In genomic region chr1:82605856-82606255, GRCm38 (mm10) we compare ENCODE assay signal across 33 mouse cellular contexts. TPM values are rescaled to one million over a fixed set of nuclear protein-coding genes. Genes with fewer than 3 reads are reported as not detected.
DNase-seq lines count a peak whose midpoint lies in the region; ATAC-seq lines count a peak whose summit lies in the region.
"Had no signal": no experiment of that assay in that cellular context is flagged by ENCODE, and none has a peak within 500 bp of the region (broad histone marks: within the 10 kb centered on the region; RNA-seq: fewer than 3 reads in every experiment).

No protein-coding gene starts in this region.

- DNase-seq in kidney, adult 11 months = peak; percentile 81
- DNase-seq in kidney, adult 18-20 months = peak; percentile 61
- peak; percentile 89 for DNase-seq in kidney, adult 9 months
- DNase-seq in kidney, postnatal 14 days = peak; percentile 75
- no peak for DNase-seq in heart, postnatal 14 days
- DNase-seq in adrenal gland, postnatal 4 days (ENCODE audit: low spot score in 2 of 2) = no peak
- DNase-seq: adrenal gland, adult 2 months; adrenal gland, postnatal 36 days; cerebellum, adult 2 months; cerebellum, postnatal 25 days; embryo, embryonic 11 days; heart, postnatal 36 days; layer of hippocampus, adult 9-11 months; lung, embryonic 14.5 days; lung, postnatal 14 days; right cerebral cortex, adult 18-20 months; thymus, adult 18-20 months; thymus, postnatal 25 days had no signal

- no peaks in the 10 kb centered on the region for H3K27me3 ChIP-seq in kidney, embryonic 14.5 days (ENCODE audit: control insufficient read depth, insufficient read depth, low read length)
- H3K27me3 ChIP-seq: embryonic facial prominence, embryonic 13.5 days; heart, embryonic 15.5 days; limb, embryonic 15.5 days; liver, embryonic 15.5 days; midbrain, embryonic 15.5 days; neural tube, embryonic 12.5 days had no signal

- H3K9ac ChIP-seq in kidney, embryonic 14.5 days (ENCODE audit: low read depth, low read length) = no peak overlapping the region
- H3K9ac ChIP-seq: embryonic facial prominence, embryonic 13.5 days; heart, embryonic 15.5 days; hindbrain, embryonic 14.5 days; limb, embryonic 15.5 days; liver, embryonic 15.5 days; lung, embryonic 14.5 days; midbrain, embryonic 15.5 days; neural tube, embryonic 12.5 days had no signal

- no peak overlapping the region for H3K4me2 ChIP-seq in kidney, embryonic 14.5 days (replicated peaks; ENCODE audit: low read depth, low read length)
- H3K4me2 ChIP-seq: embryonic facial prominence, embryonic 13.5 days; heart, embryonic 15.5 days; hindbrain, embryonic 14.5 days; limb, embryonic 15.5 days; liver, embryonic 15.5 days; lung, embryonic 14.5 days; midbrain, embryonic 15.5 days; neural tube, embryonic 12.5 days had no signal

- no peak overlapping the region for H3K4me3 ChIP-seq in kidney, embryonic 14.5 days (ENCODE audit: low read length)
- H3K4me3 ChIP-seq: embryonic facial prominence, embryonic 13.5 days; forebrain, embryonic 10.5 days; heart, embryonic 10.5 days; heart, embryonic 15.5 days; limb, embryonic 10.5 days; limb, embryonic 15.5 days; liver, embryonic 15.5 days; midbrain, embryonic 15.5 days; neural tube, embryonic 12.5 days had no signal

- no peaks in the 10 kb centered on the region for H3K4me1 ChIP-seq in kidney, embryonic 14.5 days (ENCODE audit: control insufficient read depth, insufficient read depth, low read length)
- H3K4me1 ChIP-seq: embryonic facial prominence, embryonic 13.5 days; forebrain, embryonic 10.5 days; limb, embryonic 10.5 days; limb, embryonic 15.5 days; liver, embryonic 15.5 days; midbrain, embryonic 15.5 days; neural tube, embryonic 12.5 days had no signal

- no peak overlapping the region for H3K27ac ChIP-seq in kidney, embryonic 14.5 days (ENCODE audit: low read depth, low read length)
- H3K27ac ChIP-seq: embryonic facial prominence, embryonic 13.5 days; forebrain, embryonic 10.5 days; heart, embryonic 10.5 days; heart, embryonic 15.5 days; hindbrain, embryonic 14.5 days; limb, embryonic 10.5 days; limb, embryonic 15.5 days; liver, embryonic 15.5 days; midbrain, embryonic 15.5 days; neural tube, embryonic 12.5 days; stomach, postnatal 0 days had no signal

- intact Hi-C loops in heart, postnatal 14 days (cut with DNase I) = no loop called here

- no peaks in the 10 kb centered on the region for H3K36me3 ChIP-seq in kidney, embryonic 14.5 days (ENCODE audit: control insufficient read depth, insufficient read depth, low read length)
- H3K36me3 ChIP-seq: embryonic facial prominence, embryonic 13.5 days; forebrain, embryonic 10.5 days; heart, embryonic 10.5 days; heart, embryonic 15.5 days; limb, embryonic 10.5 days; limb, embryonic 15.5 days; liver, embryonic 15.5 days; midbrain, embryonic 15.5 days; neural tube, embryonic 12.5 days had no signal

- no peak for ATAC-seq in kidney, embryonic 14.5 days (ENCODE audit: low FRiP score, low TSS enrichment)
- ATAC-seq: CD4-positive, CD25-positive, alpha-beta regulatory T cell, adult 4 months; forebrain, embryonic 16.5 days; inflammation-experienced regulatory T-cells, adult 6 months; midbrain, embryonic 15.5 days had no signal

- H3K9me3 ChIP-seq in kidney, embryonic 14.5 days (ENCODE audit: control insufficient read depth, low read length) = no peaks in the 10 kb centered on the region
- H3K9me3 ChIP-seq: embryonic facial prominence, embryonic 13.5 days; forebrain, embryonic 10.5 days; heart, embryonic 10.5 days; heart, embryonic 15.5 days; limb, embryonic 10.5 days; limb, embryonic 15.5 days; liver, embryonic 15.5 days; midbrain, embryonic 15.5 days; neural tube, embryonic 12.5 days had no signal

- WGBS in kidney, embryonic 14.5 days = 82% methylated on average over 7 of the region's 7 CpGs

RNA-seq across cellular contexts. Expression of gene Col4a3, which starts 19.1 kb away (rescaled TPM):
- 0.67 and 1.2 TPM in 2 replicates for polyA plus RNA-seq in kidney, embryonic 14.5 days (2014; fragmentation: Nextera tagmentation; extraction: Ambion mirVana)
- 1 to 10 TPM; 5.1 to 5.5 TPM for total RNA-seq in heart, postnatal 14 days (2021)
- 1 to 10 TPM; 2.0 to 4.4 TPM for total RNA-seq in adrenal gland, postnatal 4 days (2021)
- polyA plus RNA-seq: CD4-positive, CD25-positive, alpha-beta regulatory T cell, adult 4 months had no signal

RNA-seq across cellular contexts. Expression of gene Col4a4, which starts 19.2 kb away (rescaled TPM):
- polyA plus RNA-seq in kidney, embryonic 14.5 days (2014; fragmentation: Nextera tagmentation; extraction: Ambion mirVana) = 0.56 and 1.0 TPM in 2 replicates
- total RNA-seq in heart, postnatal 14 days (2021) = 10 to 100 TPM; 13.3 to 15.1 TPM
- 10 to 100 TPM in 1 of 2 experiments, 1 to 10 TPM in 1; 6.9 to 12.7 TPM for total RNA-seq in adrenal gland, postnatal 4 days (2021)

Comparison
In these comparisons a context has a peak if more than half of its experiments do, and no peak if none do; other contexts are left out.
1. DNase-seq: peak in kidney, adult 11 months (single experiment), kidney, adult 18-20 months (single experiment), kidney, adult 9 months (single experiment) and kidney, postnatal 14 days (single experiment); none in heart, postnatal 14 days (0 of 2) and adrenal gland, postnatal 4 days (0 of 2).